Mouse (Mus musculus) cerebellum, adult 2 months (tissue): ENCODE results near the gene Mettl7a1. TPM values are rescaled to one million over a fixed set of nuclear protein-coding genes. Genes with fewer than 3 reads are reported as not detected.
"Not testable (repeated sequence)": the region's sequence is repeated elsewhere in the genome, so short reads cannot be mapped to it uniquely, and the experiment has no call there.

ENCODE experiments used
- DNase-seq, 2 experiments: peaks; one replicate each; pipeline ENCODE4 v3.0.0; 2021
- H3K27ac ChIP-seq: fragments of 200-500 bp; 2 replicates; pipeline ENCODE4 v1.5.1; 2012; ENCODE audit warnings: low read length, control low read depth, inconsistent platforms; ENCODE audit not compliant: insufficient read depth
- H3K27me3 ChIP-seq: fragments of 200-500 bp; 2 replicates; pipeline ENCODE4 v1.6.1; 2012; ENCODE audit warnings: inconsistent platforms, mild to moderate bottlenecking, low read length, moderate library complexity; ENCODE audit not compliant: control insufficient read depth, insufficient read depth
- H3K4me1 ChIP-seq: fragments of 200-500 bp; 2 replicates; pipeline ENCODE4 v1.6.1; 2011; ENCODE audit warnings: low read length; ENCODE audit not compliant: control insufficient read depth, insufficient read depth
- H3K4me3 ChIP-seq: fragments of 200-500 bp; replicated peaks from 2 replicates; pipeline ENCODE3; 2011; ENCODE audit warnings: mild to moderate bottlenecking, low read depth, low read length, control low read depth; ENCODE audit not compliant: insufficient read depth
- CTCF ChIP-seq: fragments of 200-500 bp; IDR thresholded peaks from 2 replicates; pipeline ENCODE4 v1.5.1; 2011; ENCODE audit warnings: low read depth, mild to moderate bottlenecking, control low read depth, low read length, moderate library complexity, borderline replicate concordance; ENCODE audit not compliant: insufficient read depth
- POLR2A ChIP-seq: fragments of 200-500 bp; IDR thresholded peaks from 2 replicates; pipeline ENCODE4 v1.6.1; 2011; ENCODE audit warnings: low read length, control low read depth, borderline replicate concordance; ENCODE audit not compliant: insufficient read depth
- WGBS: fragments of 180-500 bp; shearing (Covaris S2); methylation state at CpG from one replicate; pipeline ENCODE4 v1.1.7; 2018; 5-methylcytosine and 5-hydroxymethylcytosine counted together
- polyA plus RNA-seq: library from polyadenylated mRNA; depleted of rRNA; stranded (reverse); fragments of >200 nt; gene quantifications from 2 replicates; pipeline ENCODE4 v1.2.3, GENCODE M21; 2012

Mettl7a1 gene
- polyA plus RNA-seq, 1 experiment: 50.5 TPM

DNA sequence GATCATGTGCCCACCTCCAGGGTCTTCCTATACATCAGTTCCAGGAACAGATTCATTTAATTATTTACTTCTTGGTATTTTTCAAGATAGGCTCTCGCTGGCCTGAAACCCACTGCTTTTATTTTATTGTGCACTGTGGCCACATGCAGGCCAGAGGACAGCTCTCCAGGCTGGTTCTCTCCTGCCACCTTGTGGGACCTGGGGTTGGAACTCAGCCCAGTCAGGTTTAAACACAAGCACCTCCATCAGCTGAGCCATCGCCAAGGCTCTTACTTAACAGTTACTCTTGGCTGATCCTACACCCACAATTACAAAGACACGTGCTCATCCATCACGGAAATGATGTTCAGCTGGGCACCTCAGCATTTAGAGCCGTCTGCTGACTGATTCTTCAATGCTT is 17.2 kb downstream of the Mettl7a1 start:
- DNase-seq: peak; percentile 70 to 76
- no peaks in the 10 kb centered on the region for H3K27me3 ChIP-seq
- TF ChIP-seq POLR2A (no peak), CTCF (peak; percentile 80)
- 22% methylated on average over 5 of the region's 5 CpGs for WGBS
- peaks cover 10% of the 10 kb centered on the region for H3K4me1 ChIP-seq
- no peak overlapping the region for H3K27ac ChIP-seq
- no peak overlapping the region for H3K4me3 ChIP-seq

DNA sequence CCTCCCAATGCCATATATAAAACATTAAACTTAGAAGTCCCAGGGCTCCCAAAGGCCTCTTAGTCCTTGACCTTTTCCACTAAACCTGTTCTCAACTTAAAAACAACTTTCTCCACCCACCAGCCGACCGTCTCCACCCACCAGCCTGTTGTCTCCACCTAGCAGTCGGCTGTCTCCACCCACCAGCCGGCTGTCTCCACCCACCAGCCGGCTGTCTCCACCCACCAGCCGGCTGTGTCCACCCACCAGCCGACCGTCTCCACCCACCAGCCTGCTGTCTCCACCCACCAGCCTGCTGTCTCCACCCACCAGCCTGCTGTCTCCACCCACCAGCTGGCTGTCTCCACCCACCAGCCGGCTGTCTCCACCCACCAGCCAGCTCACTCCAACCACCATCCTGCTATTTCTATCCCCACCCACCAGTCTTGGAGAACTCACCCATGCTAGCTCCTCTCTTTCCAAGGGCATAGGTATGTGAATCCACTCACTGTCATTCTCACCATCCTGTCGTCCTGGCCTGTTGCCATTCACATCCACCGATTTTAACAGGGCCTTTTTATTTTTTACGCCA is 20.2 kb downstream of the Mettl7a1 start:
- Histone ChIP-seq H3K4me3 (no peak overlapping the region), H3K27me3 (no peaks in the 10 kb centered on the region), H3K27ac (no peak overlapping the region), H3K4me1 (peaks cover 10% of the 10 kb centered on the region)
- no peak for DNase-seq
- 80% methylated on average over 12 of the region's 12 CpGs for WGBS
- no peak for TF ChIP-seq POLR2A

DNA sequence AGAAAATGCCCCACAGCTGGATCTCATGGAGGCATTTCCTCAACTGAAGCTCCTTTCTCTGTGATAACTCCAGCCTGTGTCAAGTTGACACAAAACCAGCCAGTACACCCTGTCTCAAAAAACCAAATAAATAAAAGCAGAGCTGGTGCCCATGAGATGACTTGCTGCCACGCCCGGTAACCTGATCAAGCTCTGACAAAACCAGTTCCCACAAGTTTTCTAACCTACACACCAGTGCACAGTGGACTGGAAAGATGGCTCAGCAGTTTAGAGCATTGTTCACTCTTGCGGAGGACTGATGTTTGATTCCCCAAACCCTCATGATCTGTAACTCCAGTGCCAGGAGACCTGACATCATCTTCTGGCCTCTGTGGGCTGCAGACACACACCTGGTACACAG is 21.3 kb downstream of the Mettl7a1 start:
- TF ChIP-seq POLR2A (no peak), CTCF (no peak)
- WGBS: 98% methylated on average over 3 of the region's 3 CpGs

DNA sequence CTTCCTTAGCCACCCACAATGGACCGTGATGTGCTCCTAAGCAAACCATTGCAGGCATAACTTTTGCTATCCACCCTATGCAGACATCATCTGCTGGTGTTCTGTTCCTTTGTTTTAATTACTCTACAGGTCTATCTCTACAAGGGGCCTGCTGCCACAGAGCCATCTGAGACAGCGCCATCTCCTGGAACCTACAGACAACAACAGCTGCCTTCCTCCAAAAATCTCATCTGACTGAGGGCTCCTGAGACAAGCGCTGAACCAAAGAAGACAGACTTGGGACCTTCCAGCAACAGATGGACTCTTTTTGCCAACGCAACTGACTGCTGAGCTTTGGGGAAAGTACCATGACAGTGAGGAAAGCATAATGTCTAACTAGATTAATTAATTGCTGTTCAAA is 24.1 kb downstream of the Mettl7a1 start:
- H3K27ac ChIP-seq, DNase-seq, H3K27me3 ChIP-seq, H3K4me3 ChIP-seq, H3K4me1 ChIP-seq: not testable (repeated sequence)
- 46% methylated on average over 4 of the region's 4 CpGs for WGBS

More for the DNA sequence above, 21.3 kb downstream of the Mettl7a1 start:
- Histone ChIP-seq H3K4me3 (no peak overlapping the region), H3K4me1 (peaks cover 5% of the 10 kb centered on the region), H3K27ac (no peak overlapping the region), H3K27me3 (no peaks in the 10 kb centered on the region)
- no peak for DNase-seq

DNA sequence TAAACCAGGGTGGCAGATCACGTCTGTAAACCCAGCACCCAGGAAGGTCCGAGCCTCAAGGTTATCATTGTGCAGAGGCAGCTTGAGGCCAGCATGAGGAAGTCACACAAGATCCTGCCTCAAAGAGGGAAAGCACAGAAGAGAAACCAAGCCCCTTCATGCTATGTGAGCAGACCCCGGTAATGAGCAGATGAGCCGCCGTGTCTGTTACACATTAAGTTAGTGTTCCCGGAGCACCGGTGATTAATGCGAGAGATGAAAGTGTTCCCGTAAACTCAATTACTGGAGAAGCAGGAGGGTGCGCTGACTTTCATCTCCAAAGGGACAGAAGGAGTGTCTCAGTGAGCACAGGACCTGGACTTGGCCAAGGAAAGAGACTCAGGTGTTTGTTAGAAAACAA is 25.4 kb downstream of the Mettl7a1 start:
- H3K4me3 ChIP-seq, H3K27me3 ChIP-seq, DNase-seq, H3K4me1 ChIP-seq, H3K27ac ChIP-seq: not testable (repeated sequence)
- WGBS: 78% methylated on average over 10 of the region's 10 CpGs

DNA sequence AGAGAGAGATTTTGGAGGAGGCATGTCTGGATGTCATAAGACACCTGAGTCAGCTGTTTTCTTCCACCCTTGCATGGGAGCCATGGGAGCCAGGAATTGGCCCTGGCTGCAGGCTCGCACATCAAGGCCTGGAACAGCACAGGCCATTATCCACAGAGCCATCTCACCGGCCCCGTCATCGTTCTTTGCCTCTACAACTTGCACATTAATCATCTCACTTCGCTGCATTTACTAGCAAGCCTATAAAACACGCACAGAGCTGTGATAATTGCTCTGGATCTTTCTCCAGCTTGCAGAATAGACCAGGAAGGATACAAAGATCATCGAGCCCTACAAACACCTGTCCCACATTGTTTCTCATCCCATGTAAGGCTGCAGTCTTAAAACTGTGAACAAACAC is 26.8 kb downstream of the Mettl7a1 start:
- Histone ChIP-seq H3K27me3 (no peaks in the 10 kb centered on the region), H3K4me3 (no peak overlapping the region), H3K4me1 (no peaks in the 10 kb centered on the region), H3K27ac (no peak overlapping the region)
- DNase-seq: no peak
- WGBS: 83% methylated on average over 7 of the region's 7 CpGs
- TF ChIP-seq CTCF: no peak
- no peak for TF ChIP-seq POLR2A

DNA sequence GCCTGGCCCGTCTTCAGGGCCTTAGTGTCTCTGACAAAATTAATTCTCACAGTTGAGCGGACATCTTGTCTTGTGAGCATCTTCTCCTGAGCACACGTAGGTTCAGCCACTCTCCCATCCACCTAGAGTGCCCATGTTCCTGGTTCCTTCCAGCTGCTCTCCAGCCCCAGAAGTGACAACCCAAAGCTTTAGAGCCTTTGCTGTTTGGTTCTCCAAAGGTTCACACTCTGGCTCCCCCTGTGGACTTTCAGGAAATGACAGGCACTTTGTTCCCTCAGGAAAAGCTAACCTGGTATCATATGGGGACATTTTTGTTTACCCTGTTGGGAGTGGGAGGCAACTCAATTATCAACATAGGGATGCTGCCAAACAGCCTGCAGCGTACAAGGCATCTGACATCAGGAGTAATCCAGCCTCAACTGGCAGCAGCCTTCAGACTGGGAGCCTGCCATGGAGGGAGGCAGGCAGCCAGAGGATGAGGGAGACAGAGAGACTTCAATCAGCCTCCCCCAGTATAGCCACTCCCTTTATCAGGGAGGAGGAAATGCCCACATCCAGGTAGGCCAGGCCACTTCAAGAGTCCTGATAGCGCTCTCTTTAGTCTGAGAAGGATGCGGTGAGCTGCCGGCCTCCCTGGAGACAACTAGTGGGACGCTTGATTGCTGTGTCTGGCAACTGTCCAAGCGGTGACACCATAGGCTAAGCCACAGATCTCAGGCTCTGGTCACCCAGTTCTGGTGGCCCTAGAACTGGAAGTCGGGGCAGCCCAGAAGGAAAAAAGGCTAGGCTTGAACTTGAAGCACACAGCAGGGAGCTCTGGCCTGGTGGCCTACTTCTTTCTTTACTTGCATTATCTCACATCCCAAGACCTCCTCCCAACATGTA is 28.4 kb downstream of the Mettl7a1 start:
- H3K4me3 ChIP-seq, H3K4me1 ChIP-seq, H3K27me3 ChIP-seq, H3K27ac ChIP-seq: not testable (repeated sequence)
- DNase-seq: peak in 1 of 2 experiments; percentile 12
- 39% methylated on average over 3 of the region's 10 CpGs for WGBS

DNA sequence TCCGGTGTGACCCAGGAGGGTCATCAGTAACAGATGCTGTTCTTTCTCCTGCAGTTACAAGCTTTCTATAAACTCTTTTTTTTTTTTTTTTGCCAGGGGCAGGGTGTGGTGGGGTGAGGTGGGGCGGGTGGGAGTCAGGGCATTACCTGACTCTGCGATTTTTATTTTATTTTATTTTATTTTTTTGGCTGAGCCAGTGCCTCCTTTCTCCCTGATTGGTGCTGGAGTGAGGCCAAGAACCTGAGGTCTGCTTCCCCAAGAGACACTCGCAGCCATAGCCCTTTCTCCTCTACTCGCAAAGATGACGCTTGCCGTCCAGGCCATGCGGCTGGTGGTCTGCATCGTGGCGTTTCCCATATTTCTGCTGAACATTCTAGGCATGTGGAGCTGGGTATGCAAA is 30.7 kb downstream of the Mettl7a1 start, which contains the start of gene Mettl7a3:
TSS of gene Mettl7a3 (plus strand) at position 301 of the 400 bp plus-strand sequence.
- no peaks in the 10 kb centered on the region for H3K27me3 ChIP-seq
- H3K27ac ChIP-seq: no peak within 1 kb of the TSS
- TF ChIP-seq POLR2A (no peak), CTCF (no peak)
- 21% methylated on average over 10 of the region's 10 CpGs for WGBS
- H3K4me1 ChIP-seq: no peaks in the 10 kb centered on the region
- DNase-seq: no peak
- H3K4me3 ChIP-seq: no peak within 1 kb of the TSS

DNA sequence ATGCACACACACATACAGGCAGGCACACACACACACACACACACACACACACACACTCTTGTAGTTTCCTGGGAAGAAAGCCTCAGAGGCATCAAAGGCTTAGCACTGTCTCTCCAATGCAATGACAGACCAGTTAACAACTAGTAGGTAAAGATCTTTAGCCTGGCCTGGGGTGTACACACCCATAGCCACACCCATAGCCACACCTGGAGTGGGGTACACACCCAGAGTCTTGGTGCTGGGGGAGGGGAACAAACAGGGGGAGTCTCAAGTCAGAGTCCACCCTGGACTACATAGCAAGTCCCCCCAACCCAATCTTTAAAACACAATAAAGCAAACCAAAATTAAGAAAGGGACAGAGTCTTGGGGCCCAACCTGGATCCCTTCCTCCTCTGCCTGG is 33.4 kb downstream of the Mettl7a1 start:
- H3K4me3 ChIP-seq, H3K27me3 ChIP-seq, DNase-seq, H3K4me1 ChIP-seq, H3K27ac ChIP-seq: not testable (repeated sequence)
